Comparison of ENCODE assay signal across 12 mouse cellular contexts in genomic region chr11:60286311-60286710, GRCm38 (mm10).
A peak's percentile ranks its signal among the peaks of the same experiment; 100 is the strongest.
DNase-seq lines count a peak whose midpoint lies in the region; ATAC-seq and TF ChIP-seq lines count a peak whose summit lies in the region.
"Had no signal": no experiment of that assay in that cellular context is flagged by ENCODE, and none has a peak within 500 bp of the region (broad histone marks: within the 10 kb centered on the region; RNA-seq: fewer than 3 reads in every experiment).

No protein-coding gene starts in this region.

- H3K9me3 ChIP-seq in forebrain, postnatal 0 days (ENCODE audit: low read length), result no peaks in the 10 kb centered on the region
- no peaks in the 10 kb centered on the region for H3K9me3 ChIP-seq in midbrain, postnatal 0 days (ENCODE audit: low read length)
- no peaks in the 10 kb centered on the region for H3K9me3 ChIP-seq in liver, postnatal 0 days (ENCODE audit: low read length)
- H3K9me3 ChIP-seq: limb, embryonic 10.5 days had no signal

- WGBS in forebrain, postnatal 0 days, result 8% methylated on average over 4 of the region's 4 CpGs
- 25% methylated on average over 4 of the region's 4 CpGs for WGBS in midbrain, postnatal 0 days
- 74% methylated on average over 4 of the region's 4 CpGs for WGBS in liver, postnatal 0 days (ENCODE audit: insufficient replicate concordance)

- peak; percentile 75 for ATAC-seq in forebrain, postnatal 0 days
- no peak for ATAC-seq in midbrain, postnatal 0 days (ENCODE audit: low FRiP score)
- no peak for ATAC-seq in monocyte, adult 5-6 weeks (replicated peaks; ENCODE audit: insufficient number of reproducible peaks, low FRiP score, low TSS enrichment, poor library complexity, severe bottlenecking)
- no peak for ATAC-seq in liver, postnatal 0 days
- ATAC-seq: inflammation-experienced regulatory T-cells, adult 6 months; Patski had no signal

- TF ChIP-seq EP300 in liver, postnatal 0 days (IDR thresholded peaks at IDR 0.05; ENCODE audit: low read depth), result no peak

- no peak overlapping the region for H3K4me3 ChIP-seq in forebrain, postnatal 0 days (ENCODE audit: low read depth, low read length)
- no peak overlapping the region for H3K4me3 ChIP-seq in midbrain, postnatal 0 days (ENCODE audit: low read depth, low read length)
- no peak overlapping the region for H3K4me3 ChIP-seq in liver, postnatal 0 days (ENCODE audit: low read depth, low read length)
- H3K4me3 ChIP-seq: limb, embryonic 10.5 days had no signal

- no peaks in the 10 kb centered on the region for H3K27me3 ChIP-seq in forebrain, postnatal 0 days (ENCODE audit: insufficient read depth, low read length)
- no peaks in the 10 kb centered on the region for H3K27me3 ChIP-seq in midbrain, postnatal 0 days (ENCODE audit: insufficient read depth, low read length)
- no peaks in the 10 kb centered on the region for H3K27me3 ChIP-seq in liver, postnatal 0 days (ENCODE audit: insufficient read depth, low read length)
- H3K27me3 ChIP-seq: Patski had no signal

- H3K27ac ChIP-seq in forebrain, postnatal 0 days (ENCODE audit: low read depth, low read length), result peak overlapping the region; percentile 60
- H3K27ac ChIP-seq in midbrain, postnatal 0 days (ENCODE audit: low read depth, low read length), result no peak overlapping the region
- H3K27ac ChIP-seq in liver, postnatal 0 days (ENCODE audit: low read depth), result no peak overlapping the region
- H3K27ac ChIP-seq: limb, embryonic 10.5 days; macrophage had no signal

- peak; percentile 61 to 70 for DNase-seq in cerebellum, postnatal 10 days
- no peak for DNase-seq in cerebellum, adult 9-11 months
- DNase-seq in layer of hippocampus, adult 11-12 months (ENCODE audit: low spot score), result peak; percentile 45
- DNase-seq in layer of hippocampus, postnatal 36 days, result no peak
- DNase-seq in forebrain, postnatal 0 days, result peak; percentile 68
- DNase-seq in midbrain, postnatal 0 days (ENCODE audit: low spot score), result peak; percentile 69
- no peak for DNase-seq in liver, postnatal 0 days

- peaks cover 8% of the 10 kb centered on the region; the same call in 1 of the 2 replicates for H3K4me1 ChIP-seq in forebrain, postnatal 0 days (ENCODE audit: insufficient read depth)
- 0 out of 2 replicates have a peak, but pooled peaks cover 6% of the 10 kb centered on the region for H3K4me1 ChIP-seq in midbrain, postnatal 0 days (ENCODE audit: insufficient read depth, low read length)
- no peaks in the 10 kb centered on the region for H3K4me1 ChIP-seq in liver, postnatal 0 days (ENCODE audit: insufficient read depth)

- H3K9ac ChIP-seq in forebrain, postnatal 0 days, result no peak overlapping the region
- H3K9ac ChIP-seq in midbrain, postnatal 0 days (replicated peaks; ENCODE audit: low read length, poor library complexity, severe bottlenecking), result no peak overlapping the region
- H3K9ac ChIP-seq in liver, postnatal 0 days (replicated peaks), result no peak overlapping the region

- H3K36me3 ChIP-seq in forebrain, postnatal 0 days (ENCODE audit: insufficient read depth), result no peaks in the 10 kb centered on the region
- no peaks in the 10 kb centered on the region for H3K36me3 ChIP-seq in midbrain, postnatal 0 days (ENCODE audit: insufficient read depth, low read length)
- no peaks in the 10 kb centered on the region for H3K36me3 ChIP-seq in liver, postnatal 0 days (replicated peaks; ENCODE audit: insufficient read depth, low read length)
- H3K36me3 ChIP-seq: limb, embryonic 10.5 days had no signal

- no peak overlapping the region for H3K4me2 ChIP-seq in forebrain, postnatal 0 days (ENCODE audit: low read depth)
- no peak overlapping the region for H3K4me2 ChIP-seq in midbrain, postnatal 0 days (ENCODE audit: low read depth, low read length, poor library complexity, severe bottlenecking)
- H3K4me2 ChIP-seq in liver, postnatal 0 days (ENCODE audit: low read depth, low read length), result no peak overlapping the region

- no peak for TF ChIP-seq CTCF in forebrain, postnatal 0 days (IDR thresholded peaks at IDR 0.05; ENCODE audit: low read depth)
- no peak for TF ChIP-seq CTCF in midbrain, postnatal 0 days (IDR thresholded peaks at IDR 0.05)
- no peak for TF ChIP-seq CTCF in liver, postnatal 0 days (IDR thresholded peaks at IDR 0.05; ENCODE audit: low read depth)

Comparison
In these comparisons a context has a peak if more than half of its experiments do, and no peak if none do; other contexts are left out.
1. DNase-seq: peak in cerebellum, postnatal 10 days (2 of 2), layer of hippocampus, adult 11-12 months (single experiment), forebrain, postnatal 0 days (single experiment) and midbrain, postnatal 0 days (single experiment); none in cerebellum, adult 9-11 months (single experiment), layer of hippocampus, postnatal 36 days (0 of 2) and liver, postnatal 0 days (single experiment).